Mouse (Mus musculus): ENCODE results near the gene Txlnb.
"Not testable (repeated sequence)": the region's sequence is repeated elsewhere in the genome, so short reads cannot be mapped to it uniquely, and the experiment has no call there.

Gene Txlnb

DNA sequence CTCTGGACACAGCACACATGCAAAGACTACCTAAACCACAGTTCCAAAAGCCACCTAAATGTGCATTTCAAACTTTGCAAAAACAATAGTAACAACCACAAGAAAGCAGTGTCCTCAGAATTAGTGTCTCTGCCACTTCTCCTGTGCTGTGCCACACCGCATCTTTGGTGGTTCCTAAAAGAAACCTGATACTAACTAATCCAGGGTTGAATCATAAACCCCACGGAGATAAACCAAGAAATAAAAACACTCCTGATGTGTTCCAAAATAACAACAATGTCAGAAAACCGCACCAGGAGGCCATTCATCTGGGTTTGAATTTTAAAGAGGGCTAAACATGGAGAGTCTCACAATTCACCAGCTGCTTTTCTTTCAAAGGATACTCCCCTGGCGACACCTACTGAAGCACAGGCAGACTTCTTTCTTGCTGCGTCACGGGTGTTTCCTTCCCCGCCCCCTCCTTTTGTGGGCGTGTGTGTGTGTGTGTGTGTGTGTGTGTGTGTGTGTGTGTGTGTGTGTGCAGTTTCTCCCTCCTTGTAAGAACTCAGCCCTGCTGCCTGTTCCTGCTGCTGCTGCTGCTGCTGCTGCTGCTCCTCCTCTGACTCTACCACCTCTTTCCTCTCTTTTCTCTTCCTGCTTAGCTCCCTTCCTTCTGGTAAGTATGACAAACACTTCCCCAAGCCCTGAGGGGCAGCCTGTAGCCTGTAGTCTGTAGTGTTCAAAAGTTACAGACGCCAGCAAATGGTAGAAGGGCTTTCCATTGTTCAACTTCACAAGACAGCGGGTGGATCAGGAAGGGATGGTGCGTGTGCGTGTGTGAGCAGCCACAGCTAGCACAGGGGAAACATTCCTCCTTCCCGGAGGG is at the start of gene Txlnb:
Txlnb (plus strand) TSS at position 460 of the 865 bp plus-strand sequence.
- no peak for DNase-seq (ENCODE audit: low read depth, low spot score)

DNA sequence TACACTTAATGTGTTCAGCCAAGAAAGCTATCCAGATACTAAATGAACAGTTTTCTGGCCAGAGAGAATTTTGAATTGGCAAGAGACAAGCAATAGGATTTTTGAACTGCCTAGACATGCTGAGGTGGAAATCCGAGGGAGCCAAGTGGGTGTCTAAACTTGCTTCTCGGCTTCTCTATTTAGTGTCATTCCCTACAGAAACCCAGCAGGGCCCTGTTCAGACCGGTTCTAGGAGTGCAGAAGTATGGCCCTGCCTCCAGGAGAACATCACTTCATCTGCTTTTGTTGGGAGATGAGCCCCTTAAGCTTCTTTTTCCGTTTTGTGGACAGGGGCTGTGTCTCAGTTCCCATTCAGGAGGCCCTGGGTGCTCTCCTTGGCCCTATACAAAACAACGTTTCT is 43.5 kb upstream of the Txlnb start:
- DNase-seq (ENCODE audit: low read depth, low spot score): no peak

DNA sequence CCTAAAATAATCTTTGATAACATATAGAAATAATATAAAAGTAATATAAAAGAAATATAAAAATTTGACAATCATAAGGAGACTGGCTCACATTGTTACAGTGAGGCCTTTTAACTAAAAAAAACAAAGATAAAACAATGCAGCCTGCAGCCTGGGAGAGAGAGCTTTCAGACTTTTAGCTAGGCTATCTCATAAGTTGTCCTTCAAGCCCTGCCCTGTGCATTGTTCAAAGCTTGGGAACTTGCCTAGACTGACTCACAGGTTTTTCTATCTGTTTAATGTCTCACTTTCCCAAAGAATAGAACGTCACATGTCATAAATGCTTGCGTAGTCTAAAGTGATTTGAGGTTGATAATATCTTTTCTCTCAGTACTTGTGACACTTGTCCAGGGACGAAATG is 36.3 kb upstream of the Txlnb start:
- DNase-seq (ENCODE audit: low read depth, low spot score): no peak

DNA sequence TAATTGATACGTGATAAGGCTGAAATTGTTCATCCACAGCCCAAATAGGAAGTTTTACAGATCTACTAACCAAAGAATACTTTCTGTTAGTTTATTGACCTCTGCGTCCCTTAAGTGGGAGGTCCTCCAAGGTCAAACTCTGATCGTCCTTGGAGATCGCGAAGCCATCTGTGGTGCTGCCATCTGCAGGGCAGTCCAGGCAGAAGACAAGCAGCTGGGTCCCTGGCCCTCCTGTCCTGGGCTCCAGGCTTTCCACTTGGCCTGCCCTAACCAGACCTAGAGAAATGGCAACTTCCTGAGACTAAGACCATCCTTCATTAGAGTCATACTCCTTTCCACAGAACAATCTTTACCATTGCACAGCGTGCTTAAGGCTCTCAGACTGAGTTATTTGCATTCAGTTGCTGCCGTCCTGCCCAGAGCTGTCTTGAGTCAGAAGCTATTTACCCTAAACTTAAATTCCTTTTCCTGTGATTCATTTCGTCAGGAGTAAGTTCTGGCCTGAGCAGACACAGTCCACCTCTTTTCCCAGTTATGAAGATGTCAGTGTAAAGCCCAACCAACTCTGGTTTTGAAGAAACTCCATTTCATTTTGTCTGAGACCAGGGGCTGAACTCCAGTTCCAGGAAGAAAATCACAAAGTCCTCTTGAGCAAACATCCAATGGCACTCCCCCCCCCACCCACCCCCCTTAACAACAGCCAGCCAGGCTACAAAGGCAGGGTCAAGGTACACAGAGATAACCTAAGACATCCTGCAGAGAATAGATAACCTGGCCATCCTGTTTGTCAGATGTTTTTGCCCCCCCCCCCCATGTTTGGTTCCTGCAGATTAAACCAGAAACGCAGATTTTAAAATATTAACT is 35.0 kb upstream of the Txlnb start:
- no peak for DNase-seq (ENCODE audit: low read depth, low spot score)

DNA sequence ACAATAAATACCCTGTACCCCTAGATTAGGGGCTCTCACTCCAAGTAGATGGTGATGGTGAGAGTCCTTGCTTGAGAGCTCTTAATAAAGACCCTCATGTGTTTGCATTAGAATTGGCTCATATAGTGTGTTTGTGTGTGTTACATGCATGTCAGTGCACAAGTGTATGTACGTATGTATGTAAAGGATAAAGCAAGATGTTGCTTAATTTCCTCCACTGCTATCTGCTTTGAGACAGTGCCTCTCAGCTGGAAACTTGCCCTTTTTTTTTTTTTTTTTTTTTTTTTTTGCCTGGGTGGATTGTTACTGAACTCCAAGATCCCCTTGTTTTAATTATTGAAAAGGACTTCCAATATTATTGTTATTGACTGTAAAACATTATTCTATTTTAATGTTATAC is 34.4 kb upstream of the Txlnb start:
- DNase-seq (ENCODE audit: low read depth, low spot score): no peak

- no peak for DNase-seq (ENCODE audit: low read depth, low spot score)
Observed at GRCm38 (mm10) chr10:17762946-17763345, 33.1 kb upstream of the Txlnb start.

- DNase-seq (ENCODE audit: low read depth, low spot score): no peak
Observed at GRCm38 (mm10) chr10:17769856-17770255, 26.2 kb upstream of the Txlnb start.

GRCm38 (mm10) chr10:17772364-17772763 is 23.7 kb upstream of the Txlnb start:
- no peak for DNase-seq (ENCODE audit: low read depth, low spot score)

DNA sequence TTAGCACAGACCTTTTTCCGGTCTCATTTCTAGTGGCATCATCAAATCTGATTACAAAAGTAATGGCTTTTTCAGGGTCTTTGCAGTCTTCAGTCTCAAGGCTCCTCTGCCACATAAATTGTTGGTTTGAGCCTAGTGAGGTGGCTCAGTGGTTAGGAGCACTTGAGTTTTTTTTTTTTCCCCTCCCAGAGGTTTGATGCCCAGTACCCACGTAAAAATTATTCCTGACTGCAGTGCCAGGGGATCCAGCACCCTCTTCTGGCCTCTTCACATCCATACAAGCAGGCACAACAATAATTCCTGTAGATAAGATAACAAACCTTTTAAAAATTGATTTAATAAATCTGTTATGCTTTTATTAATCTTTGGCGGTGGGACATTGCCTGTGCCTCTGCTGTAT is 21.7 kb upstream of the Txlnb start:
- no peak for DNase-seq (ENCODE audit: low read depth, low spot score)

DNA sequence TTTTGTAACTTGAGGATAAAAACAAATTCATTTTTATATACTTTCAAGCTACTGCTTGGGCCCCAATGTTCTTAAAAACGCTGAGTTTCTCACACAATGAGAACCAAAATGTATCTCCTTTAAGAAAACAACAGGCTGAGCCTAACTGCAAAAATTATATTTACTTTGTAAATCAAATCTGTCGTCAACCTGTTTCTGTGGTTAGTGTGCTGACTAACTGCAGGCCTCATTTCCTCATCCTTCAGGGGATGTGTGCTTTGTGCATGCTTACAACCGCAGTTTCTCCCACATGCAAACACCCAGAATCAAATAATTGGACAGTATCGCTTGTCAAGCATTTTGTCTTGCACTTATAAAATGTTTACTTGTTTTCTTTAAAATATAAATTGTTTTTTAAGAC is 20.9 kb upstream of the Txlnb start:
- no peak for DNase-seq (ENCODE audit: low read depth, low spot score)

GRCm38 (mm10) chr10:17776684-17777083 is 19.3 kb upstream of the Txlnb start:
- not testable (repeated sequence) for DNase-seq (ENCODE audit: low read depth, low spot score)

GRCm38 (mm10) chr10:17786771-17787170 is 9.3 kb upstream of the Txlnb start:
- no peak for DNase-seq (ENCODE audit: low read depth, low spot score)

DNA sequence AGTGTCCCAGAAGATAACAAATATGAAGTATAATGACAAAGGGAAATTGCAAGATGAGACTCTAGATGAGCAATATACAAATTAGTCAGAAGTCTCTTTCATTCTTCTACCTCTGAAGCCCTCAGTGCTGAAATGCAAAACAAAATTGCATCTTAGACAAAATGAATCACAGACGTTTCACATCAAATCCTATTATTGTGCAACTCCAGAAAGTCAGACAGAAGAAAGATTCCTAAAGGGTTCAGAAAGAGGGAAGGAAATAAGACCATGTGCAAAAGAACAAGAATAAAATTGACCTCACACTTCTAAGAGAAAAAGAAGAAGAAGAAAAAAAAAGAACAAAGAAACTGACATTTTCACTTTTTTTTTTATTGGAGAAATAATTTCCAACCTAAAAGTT is 8.1 kb upstream of the Txlnb start:
- DNase-seq (ENCODE audit: low read depth, low spot score): no peak

GRCm38 (mm10) chr10:17788347-17788746 is 7.7 kb upstream of the Txlnb start:
- DNase-seq (ENCODE audit: low read depth, low spot score): no peak

DNA sequence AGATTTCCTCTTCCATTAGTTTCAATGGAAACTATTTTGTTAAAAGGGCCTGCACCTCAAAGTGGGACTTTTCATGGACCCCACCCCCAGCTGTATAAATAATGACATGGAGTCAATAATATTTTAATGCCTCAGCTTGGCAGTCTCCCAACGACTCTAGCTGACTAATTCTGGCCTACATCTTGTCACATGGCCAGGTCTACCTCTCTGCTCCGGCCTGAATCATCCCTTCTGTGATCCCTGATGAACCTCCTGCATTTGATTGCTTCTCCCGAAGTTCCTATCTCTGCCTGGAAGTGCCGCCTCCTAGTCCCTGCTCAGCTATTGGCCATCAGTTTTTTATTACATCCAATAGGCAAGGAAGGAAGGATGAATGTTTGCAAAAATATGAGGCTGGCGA is 2.1 kb upstream of the Txlnb start:
- no peak for DNase-seq (ENCODE audit: low read depth, low spot score)

GRCm38 (mm10) chr10:17794443-17794842 is 1.6 kb upstream of the Txlnb start:
- no peak for DNase-seq (ENCODE audit: low read depth, low spot score)

DNA sequence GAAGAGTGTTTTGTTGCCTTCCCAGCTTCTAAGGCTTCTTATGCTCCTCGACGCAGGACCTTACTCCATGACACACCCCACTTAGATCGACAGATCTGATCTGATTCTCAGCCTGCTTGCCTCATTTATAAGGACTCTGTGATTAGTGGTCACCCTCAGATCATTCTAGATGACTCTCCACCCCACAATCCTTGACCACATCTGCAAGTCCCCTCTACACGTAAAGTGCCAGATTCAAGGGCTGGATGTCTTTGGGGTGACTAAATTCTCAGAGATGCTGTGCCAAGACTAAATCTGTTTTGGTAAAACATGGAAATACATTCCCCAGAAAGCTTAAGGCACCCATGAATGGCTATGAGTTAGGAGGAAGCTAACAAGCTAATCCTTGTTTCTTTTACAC is 799 bp upstream of the Txlnb start:
- DNase-seq (ENCODE audit: low read depth, low spot score): no peak

- no peak for DNase-seq (ENCODE audit: low read depth, low spot score)
Observed at GRCm38 (mm10) chr10:17796846-17797631, 1.0 kb downstream of the Txlnb start.

GRCm38 (mm10) chr10:17797681-17798080 is 1.7 kb downstream of the Txlnb start:
- no peak for DNase-seq (ENCODE audit: low read depth, low spot score)

- no peak for DNase-seq (ENCODE audit: low read depth, low spot score)
Observed at GRCm38 (mm10) chr10:17801788-17802187, 5.8 kb downstream of the Txlnb start.

DNA sequence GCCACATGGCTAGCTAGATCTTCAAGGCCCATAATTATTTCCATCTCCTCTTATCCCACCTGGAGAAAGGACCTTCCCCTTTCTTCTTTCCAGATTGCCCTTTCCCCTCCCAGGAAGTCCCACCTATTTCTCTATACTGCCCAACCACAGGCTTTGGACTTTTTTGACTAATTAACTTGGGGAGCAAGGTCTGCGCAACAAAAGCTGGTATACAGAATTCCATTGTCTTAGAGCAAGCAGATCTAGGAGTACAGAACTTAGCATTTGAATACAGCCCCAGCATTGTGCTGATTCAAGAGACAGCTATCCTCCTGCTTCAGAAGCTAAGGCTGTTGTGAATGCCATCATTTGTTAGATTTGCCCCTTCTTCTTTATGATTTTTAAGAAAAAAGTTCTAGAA is 12.5 kb downstream of the Txlnb start:
- no peak for DNase-seq (ENCODE audit: low read depth, low spot score)

- no peak for DNase-seq (ENCODE audit: low read depth, low spot score)
Observed at GRCm38 (mm10) chr10:17815052-17815451, 19.0 kb downstream of the Txlnb start.

All from retina, adult 2 months (tissue).